Mouse (Mus musculus) liver, embryonic 11.5 days (tissue): Measurements from ENCODE around the gene Fancc. TPM values are rescaled to one million over a fixed set of nuclear protein-coding genes. Genes with fewer than 3 reads are reported as not detected.
A peak's percentile ranks its signal among the peaks of the same experiment; 100 is the strongest.

Experiments used
- ATAC-seq: fragments of 200-750 bp; cut with Nextera tagmentation; replicated peaks from 2 replicates; pipeline ENCODE4 v1.8.0; 2017; ENCODE audit warnings: moderate number of reproducible peaks, mild to moderate bottlenecking, moderate TSS enrichment, moderate library complexity; ENCODE audit not compliant: low FRiP score
- DNase-seq: peaks from one replicate; pipeline ENCODE4 v3.0.0-alpha.2; 2017; ENCODE audit warnings: low spot score
- H3K27ac ChIP-seq: fragments of 300-500 bp; sonication (generic); 2 replicates; pipeline ENCODE4 v1.5.1; 2014; ENCODE audit warnings: mild to moderate bottlenecking, low read depth, low read length, control low read depth
- H3K27me3 ChIP-seq: fragments of 300-500 bp; sonication (generic); replicated peaks from 2 replicates; pipeline ENCODE4 v1.6.1; 2014; ENCODE audit warnings: low read length, mixed read lengths; ENCODE audit not compliant: control insufficient read depth, insufficient read depth
- H3K36me3 ChIP-seq: fragments of 300-500 bp; sonication (generic); 2 replicates; pipeline ENCODE4 v1.6.1; 2014; ENCODE audit warnings: mild to moderate bottlenecking, low read length, moderate library complexity, mixed read lengths; ENCODE audit not compliant: control insufficient read depth, insufficient read depth
- H3K4me1 ChIP-seq: fragments of 300-500 bp; sonication (generic); replicated peaks from 2 replicates; pipeline ENCODE4 v1.6.1; 2014; ENCODE audit warnings: low read length, mixed read lengths; ENCODE audit not compliant: control insufficient read depth, insufficient read depth
- H3K4me2 ChIP-seq: fragments of 300-500 bp; sonication (generic); 2 replicates; pipeline ENCODE4 v1.6.1; 2014; ENCODE audit warnings: mild to moderate bottlenecking, control low read depth, moderate library complexity
- H3K4me3 ChIP-seq: fragments of 300-500 bp; sonication (generic); 2 replicates; pipeline ENCODE4 v1.5.1; 2014; ENCODE audit warnings: low read depth, low read length, control low read depth
- H3K9ac ChIP-seq: fragments of 300-500 bp; sonication (generic); 2 replicates; pipeline ENCODE4 v1.6.1; 2014; ENCODE audit warnings: low read depth, low read length, control low read depth
- H3K9me3 ChIP-seq: fragments of 300-500 bp; sonication (generic); 2 replicates; pipeline ENCODE4 v1.6.1; 2016; ENCODE audit warnings: low read length, inconsistent platforms, mixed read lengths; ENCODE audit not compliant: control insufficient read depth
- WGBS: fragments of 180-500 bp; shearing (Covaris S2); extraction: QIAGEN DNeasy Blood & Tissue Kit; methylation state at CpG from one replicate; pipeline ENCODE4 v1.1.7; 2014; 5-methylcytosine and 5-hydroxymethylcytosine counted together
- polyA plus RNA-seq: library from polyadenylated mRNA; unstranded; fragments of >200 nt; fragmentation: Nextera tagmentation; extraction: Ambion mirVana; gene quantifications from 2 replicates; pipeline ENCODE4 v1.2.1, GENCODE M21; 2014

The Fancc gene
- polyA plus RNA-seq, 1 experiment from 2014 or later: 18.9 TPM

DNA sequence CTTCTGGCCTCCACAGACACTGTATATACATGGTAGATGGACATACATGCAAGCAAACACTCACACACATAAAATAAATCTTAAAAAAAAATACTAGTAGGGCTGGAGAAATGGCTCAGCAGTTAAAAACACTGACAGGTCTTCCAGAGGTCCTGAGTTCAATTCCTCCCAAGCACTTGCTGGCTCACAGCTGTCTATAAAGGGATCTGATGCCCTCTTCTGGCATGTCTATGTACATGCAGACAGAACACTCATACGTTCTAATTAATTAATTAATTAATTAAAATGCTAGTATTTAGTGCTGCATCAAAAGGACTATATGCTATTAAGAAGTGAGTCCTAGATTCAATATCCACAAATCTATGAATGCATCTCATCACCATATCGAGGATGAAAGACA, 78.9 kb downstream of the Fancc start:
- H3K4me2 ChIP-seq: no peak overlapping the region
- no peaks in the 10 kb centered on the region for H3K27me3 ChIP-seq
- ATAC-seq: no peak
- no peaks in the 10 kb centered on the region for H3K36me3 ChIP-seq
- H3K9ac ChIP-seq: no peak overlapping the region
- DNase-seq: no peak
- H3K4me3 ChIP-seq: no peak overlapping the region
- H3K4me1 ChIP-seq: no peaks in the 10 kb centered on the region
- no peaks in the 10 kb centered on the region for H3K9me3 ChIP-seq
- no peak overlapping the region for H3K27ac ChIP-seq
- WGBS: 68% methylated on average over 2 of the region's 2 CpGs

DNA sequence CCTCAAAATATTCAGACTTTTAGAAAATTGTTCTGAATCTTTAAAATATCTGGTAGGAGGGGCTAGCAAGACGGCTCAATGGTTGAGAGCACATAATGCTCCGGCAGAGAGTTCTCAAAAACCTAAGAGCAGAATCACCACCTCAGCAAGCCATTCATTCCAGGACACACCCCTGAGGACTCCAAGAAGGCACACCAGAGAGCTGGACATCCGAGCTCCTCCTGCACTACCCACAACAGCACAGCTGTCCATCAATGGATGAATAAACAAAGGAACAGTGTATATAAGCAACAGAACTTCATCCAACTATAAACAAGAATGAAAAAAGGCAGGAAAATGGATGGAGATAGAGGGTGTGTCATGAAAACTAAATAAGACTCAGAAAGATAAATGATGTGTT, 80.3 kb downstream of the Fancc start:
- H3K4me2 ChIP-seq: no peak overlapping the region
- no peak overlapping the region for H3K27ac ChIP-seq
- ATAC-seq (no peak), DNase-seq (no peak)
- 69% methylated on average over 3 of the region's 3 CpGs for WGBS
- no peaks in the 10 kb centered on the region for H3K9me3 ChIP-seq
- H3K9ac ChIP-seq: no peak overlapping the region
- peaks cover 7% of the 10 kb centered on the region for H3K4me1 ChIP-seq
- H3K27me3 ChIP-seq: no peaks in the 10 kb centered on the region
- H3K36me3 ChIP-seq: no peaks in the 10 kb centered on the region
- H3K4me3 ChIP-seq: no peak overlapping the region

DNA sequence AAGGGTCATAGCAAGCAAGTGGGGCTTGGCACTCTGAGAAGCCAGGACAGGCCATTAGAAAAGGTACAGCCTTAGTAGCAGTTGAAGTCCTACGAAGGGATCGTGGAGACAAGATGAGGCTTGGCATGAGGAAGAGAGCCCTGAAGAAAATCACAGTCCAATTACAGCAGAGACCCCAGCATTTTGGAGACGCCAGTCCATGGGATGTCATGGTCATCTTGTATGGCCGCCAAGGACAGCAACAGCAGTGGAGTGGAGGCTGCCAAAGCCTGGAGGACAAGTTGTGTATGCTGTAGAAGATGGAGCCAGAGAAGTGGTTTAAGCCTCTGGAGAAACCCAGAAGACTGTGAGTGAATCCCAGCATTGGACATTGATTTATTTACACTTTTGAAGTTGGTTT, 84.4 kb downstream of the Fancc start:
- ATAC-seq (no peak), DNase-seq (no peak)
- H3K36me3 ChIP-seq: no peaks in the 10 kb centered on the region
- peaks cover 29% of the 10 kb centered on the region for H3K4me1 ChIP-seq
- H3K4me2 ChIP-seq: no peak overlapping the region
- WGBS: 93% methylated on average over 4 of the region's 4 CpGs
- H3K9me3 ChIP-seq: no peaks in the 10 kb centered on the region
- no peak overlapping the region for H3K4me3 ChIP-seq
- H3K27me3 ChIP-seq: no peaks in the 10 kb centered on the region
- H3K27ac ChIP-seq: no peak overlapping the region
- H3K9ac ChIP-seq: no peak overlapping the region

DNA sequence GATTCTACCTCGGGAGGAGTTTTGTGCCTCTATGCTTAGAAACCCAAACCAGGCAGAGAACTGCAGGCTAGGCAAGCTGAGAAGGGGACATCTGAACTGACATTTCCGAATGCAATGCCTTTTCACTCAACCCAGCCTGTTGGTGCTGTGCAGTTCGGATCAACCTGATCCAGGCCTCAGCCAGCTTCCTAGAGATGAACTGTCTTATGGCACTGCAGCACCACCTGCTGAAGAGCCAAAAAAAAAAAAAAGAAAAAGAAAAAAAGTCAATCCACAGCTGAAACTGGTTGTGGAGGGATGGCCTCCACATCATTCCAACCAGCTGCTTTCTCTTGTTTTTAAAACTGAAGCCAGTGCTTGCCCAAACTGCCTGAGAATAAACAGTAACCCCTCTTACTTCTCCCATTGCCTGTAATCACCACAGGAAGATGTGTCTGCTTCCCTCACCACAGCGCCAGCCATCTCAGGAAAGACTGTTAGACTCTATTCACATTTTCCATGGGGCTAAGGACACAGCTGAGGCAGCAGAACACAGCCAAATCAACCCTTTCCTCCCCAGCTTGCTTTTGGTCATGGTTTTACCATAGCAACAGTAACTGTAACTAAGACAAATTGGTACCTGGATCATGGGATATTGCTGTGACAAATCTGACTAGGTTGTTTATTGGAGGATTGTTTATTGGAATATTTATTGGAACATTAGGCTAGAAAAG, 85.6 kb downstream of the Fancc start:
- WGBS: 33% methylated on average over 4 of the region's 4 CpGs
- peak; percentile 70 for ATAC-seq
- DNase-seq: no peak

DNA sequence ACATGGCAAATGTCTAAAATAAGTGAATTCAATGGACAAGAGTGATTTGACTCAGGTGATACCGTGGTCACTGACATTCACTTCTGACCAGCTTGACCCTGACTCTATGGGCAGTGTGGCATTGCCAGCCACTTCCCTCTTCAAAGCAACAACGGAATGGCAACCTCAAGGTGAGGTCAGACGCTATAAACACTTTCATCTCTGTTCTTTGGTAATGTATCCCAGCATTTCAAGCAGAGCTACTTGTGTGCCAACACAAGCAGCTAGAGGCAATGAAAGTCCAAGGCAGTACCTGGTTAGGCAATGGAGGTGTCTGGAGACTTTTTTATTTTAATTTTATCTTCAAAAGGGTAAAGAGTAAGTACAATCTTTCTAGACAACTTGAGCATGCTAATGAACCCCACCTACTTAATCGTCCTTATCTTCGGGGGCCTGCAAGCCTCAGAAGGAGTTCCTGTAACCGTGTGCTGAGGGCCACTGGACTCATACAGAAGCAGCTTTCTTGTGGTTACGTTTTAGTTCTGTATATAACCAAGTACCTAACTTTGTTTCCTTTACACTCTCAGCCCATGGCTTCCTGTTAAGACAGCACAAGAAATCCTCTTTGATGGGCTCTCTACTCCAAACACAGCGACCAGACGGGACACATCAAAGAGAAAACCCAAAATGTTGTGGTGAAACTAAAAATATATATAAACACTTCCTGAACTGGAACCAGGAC, 86.3 kb downstream of the Fancc start:
- H3K4me2 ChIP-seq: peak overlapping the region; percentile 55
- H3K9me3 ChIP-seq: no peaks in the 10 kb centered on the region
- ATAC-seq (peak; percentile 91), DNase-seq (no peak)
- 42% methylated on average over 9 of the region's 9 CpGs for WGBS
- no peaks in the 10 kb centered on the region for H3K36me3 ChIP-seq
- H3K27ac ChIP-seq: peak overlapping the region; percentile 77
- H3K4me1 ChIP-seq: peaks cover 29% of the 10 kb centered on the region
- no peaks in the 10 kb centered on the region for H3K27me3 ChIP-seq
- H3K4me3 ChIP-seq: no peak overlapping the region
- H3K9ac ChIP-seq: peak overlapping the region; percentile 49; the same call in 1 of the 2 replicates

More for the DNA sequence above, 85.6 kb downstream of the Fancc start:
- H3K27me3 ChIP-seq: no peaks in the 10 kb centered on the region
- H3K4me1 ChIP-seq: peaks cover 29% of the 10 kb centered on the region
- no peak overlapping the region for H3K4me3 ChIP-seq
- H3K9me3 ChIP-seq: no peaks in the 10 kb centered on the region
- peak overlapping the region; percentile 77 for H3K27ac ChIP-seq
- H3K9ac ChIP-seq: peak overlapping the region; percentile 49; the same call in 1 of the 2 replicates
- peak overlapping the region; percentile 55 for H3K4me2 ChIP-seq
- H3K36me3 ChIP-seq: no peaks in the 10 kb centered on the region

DNA sequence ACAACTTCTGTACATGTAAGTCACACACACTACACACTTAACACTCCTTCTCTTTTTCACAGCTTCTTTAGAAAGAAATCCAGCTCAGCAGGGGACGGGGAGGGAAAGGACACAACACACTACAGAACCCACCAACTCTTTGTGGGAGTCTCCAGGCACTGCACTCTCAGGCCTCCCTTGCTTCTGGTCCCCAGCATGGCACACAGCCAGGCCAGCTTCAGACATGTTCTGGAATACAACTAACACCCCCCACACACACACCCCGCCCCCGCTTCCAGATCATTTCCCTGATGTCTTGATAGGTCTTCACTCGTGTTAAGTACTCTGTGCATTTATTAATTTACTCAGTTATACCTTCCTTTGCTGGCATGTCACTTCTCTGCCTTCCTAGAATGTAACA, 91.9 kb downstream of the Fancc start:
- no peak for DNase-seq
- 78% methylated on average over 4 of the region's 4 CpGs for WGBS
- Histone ChIP-seq H3K4me1 (peaks cover 11% of the 10 kb centered on the region), H3K9me3 (no peaks in the 10 kb centered on the region), H3K27me3 (no peaks in the 10 kb centered on the region), H3K9ac (no peak overlapping the region), H3K27ac (no peak overlapping the region), H3K36me3 (no peaks in the 10 kb centered on the region), H3K4me2 (no peak overlapping the region), H3K4me3 (no peak overlapping the region)
- ATAC-seq: no peak

DNA sequence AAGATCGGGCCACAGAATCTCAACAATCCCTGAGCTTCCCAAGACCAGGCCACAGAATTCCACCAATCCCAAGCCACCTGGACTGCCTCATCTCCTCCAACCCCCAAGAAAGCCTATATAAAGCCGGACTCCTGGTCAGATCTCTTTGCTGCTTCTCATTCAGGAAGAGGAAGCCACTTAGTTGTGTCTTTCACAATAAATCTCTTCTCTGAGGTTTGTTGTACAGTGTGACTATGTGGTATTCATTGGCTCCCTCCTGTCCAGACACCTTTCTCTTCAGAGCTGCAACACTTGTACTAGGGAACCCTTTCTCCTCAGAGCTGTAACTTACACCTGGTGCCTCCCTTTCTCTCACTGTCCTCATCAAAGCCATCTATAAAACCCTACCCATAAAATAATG, 92.4 kb downstream of the Fancc start:
- ATAC-seq: no peak
- H3K9ac ChIP-seq: no peak overlapping the region
- no peak overlapping the region for H3K27ac ChIP-seq
- H3K36me3 ChIP-seq: no peaks in the 10 kb centered on the region
- H3K9me3 ChIP-seq: no peaks in the 10 kb centered on the region
- no peak overlapping the region for H3K4me2 ChIP-seq
- DNase-seq: no peak
- WGBS: 70% methylated on average over 2 of the region's 2 CpGs
- no peak overlapping the region for H3K4me3 ChIP-seq
- H3K4me1 ChIP-seq: peaks cover 7% of the 10 kb centered on the region
- H3K27me3 ChIP-seq: no peaks in the 10 kb centered on the region

- H3K9ac ChIP-seq: no peak overlapping the region
- no peak overlapping the region for H3K4me3 ChIP-seq
- H3K27me3 ChIP-seq: no peaks in the 10 kb centered on the region
- H3K27ac ChIP-seq: no peak overlapping the region
- WGBS: 60% methylated on average over 2 of the region's 2 CpGs
- DNase-seq (no peak), ATAC-seq (no peak)
- H3K36me3 ChIP-seq: no peaks in the 10 kb centered on the region
- H3K4me2 ChIP-seq: no peak overlapping the region
- no peaks in the 10 kb centered on the region for H3K9me3 ChIP-seq
- H3K4me1 ChIP-seq: no peaks in the 10 kb centered on the region
Measured at GRCm38 (mm10) chr13:63402823-63403222, 94.3 kb downstream of the Fancc start.

GRCm38 (mm10) chr13:63400069-63400468, 97.0 kb downstream of the Fancc start:
- H3K36me3 ChIP-seq: no peaks in the 10 kb centered on the region
- H3K9me3 ChIP-seq: no peaks in the 10 kb centered on the region
- no peak overlapping the region for H3K4me2 ChIP-seq
- no peaks in the 10 kb centered on the region for H3K27me3 ChIP-seq
- no peak overlapping the region for H3K9ac ChIP-seq
- H3K4me1 ChIP-seq: no peaks in the 10 kb centered on the region
- H3K27ac ChIP-seq: no peak overlapping the region
- WGBS: 86% methylated on average over 6 of the region's 6 CpGs
- H3K4me3 ChIP-seq: no peak overlapping the region
- DNase-seq (no peak), ATAC-seq (no peak)
